Mouse (Mus musculus) small intestine, adult 2 months (tissue): ENCODE data around the gene Lgals3bp.

Source experiments
- CTCF ChIP-seq: fragments of 200-500 bp; IDR thresholded peaks from 2 replicates; pipeline ENCODE4 v1.5.1; 2012; ENCODE audit warnings: low read depth, mild to moderate bottlenecking, control low read depth, inconsistent platforms, low read length, moderate library complexity, mixed read lengths; ENCODE audit not compliant: insufficient replicate concordance, insufficient read length; ENCODE audit errors: extremely low read depth
- POLR2A ChIP-seq: fragments of 200-500 bp; IDR thresholded peaks from 2 replicates; pipeline ENCODE4 v1.6.1; 2012; ENCODE audit warnings: low read depth, mild to moderate bottlenecking, control low read depth, inconsistent platforms, low read length, moderate library complexity

DNA sequence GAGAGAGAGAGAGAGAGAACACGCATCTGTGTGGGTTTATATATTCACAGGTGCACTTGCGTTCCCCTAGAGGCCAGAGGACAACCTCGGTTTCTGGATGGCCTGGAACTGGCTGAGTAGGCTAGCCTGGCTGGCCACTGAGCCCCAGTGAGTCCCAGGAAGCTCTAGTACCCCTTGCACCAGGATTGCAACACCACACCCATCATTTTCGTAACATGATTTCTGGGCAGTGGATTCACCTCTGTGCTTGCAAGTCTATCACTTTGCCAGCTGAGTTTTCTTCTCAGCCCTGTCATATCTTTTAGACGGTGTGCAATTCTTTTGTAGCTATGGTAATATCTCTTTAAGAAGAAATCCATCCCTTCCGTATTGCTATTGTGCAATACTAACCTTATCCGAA lies 18.4 kb upstream of the Lgals3bp start:
- no peak for TF ChIP-seq POLR2A
- TF ChIP-seq CTCF = no peak
